Mouse (Mus musculus) mouse trophoblast stem cell (cell line): ENCODE data around the gene Ndufb4.
"Not testable (repeated sequence)": the region's sequence is repeated elsewhere in the genome, so short reads cannot be mapped to it uniquely, and the experiment has no call there.

Experiments
- in situ Hi-C, 2 experiments: fragments of 300-500 bp; cut with MseI, MboI; formaldehyde crosslinking; loops; 2 replicates in 1 of 2; 3 replicates in 1 of 2; pipeline ENCODE4 v1.15.1; 2025

Gene Ndufb4

DNA sequence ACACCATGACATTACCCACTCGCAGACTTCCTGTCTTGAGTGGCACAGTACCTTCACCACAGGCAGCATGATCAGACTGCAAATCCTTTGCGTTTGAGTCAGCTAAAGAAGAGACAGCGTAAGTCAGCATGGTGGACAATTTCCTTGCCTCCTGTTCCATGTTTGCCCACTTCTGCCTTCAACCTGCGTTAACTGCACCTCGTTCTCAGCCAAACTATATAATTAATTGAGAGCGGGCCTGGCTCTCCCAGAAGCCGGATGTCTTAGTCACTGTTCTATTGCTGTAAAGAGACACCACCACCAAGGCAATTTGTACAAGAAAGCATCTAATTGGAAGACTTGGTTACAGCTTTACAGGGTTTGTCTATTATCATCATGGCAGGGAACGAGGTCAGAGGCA is 26.6 kb upstream of the Ndufb4 start:
- in situ Hi-C loops, result loop anchor here (10.0 kb wide), 1 partner anchor 134 kb away; no protein-coding TSS in a partner anchor

DNA sequence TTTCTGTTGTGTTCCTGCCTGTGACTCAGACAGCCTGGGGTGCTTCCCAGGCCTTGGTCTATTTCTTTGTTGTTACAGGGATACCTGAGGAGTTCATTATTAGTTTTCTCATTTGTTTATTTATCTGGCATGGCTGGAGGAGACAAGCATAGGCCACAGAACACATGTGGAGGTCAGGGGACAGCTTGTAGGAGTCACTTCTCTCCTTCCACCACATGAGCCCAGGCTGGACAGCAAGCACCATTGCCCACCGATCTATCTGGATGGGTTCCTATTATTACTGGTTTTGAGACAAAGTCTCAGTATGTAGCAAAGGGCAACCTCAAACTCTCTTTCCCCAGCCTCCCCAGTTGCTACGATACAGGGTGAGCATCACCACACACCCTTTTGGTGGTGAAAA is 26.0 kb upstream of the Ndufb4 start:
- in situ Hi-C loops, result loop anchor here (10.0 kb wide), 1 partner anchor 135 kb away; no protein-coding TSS in a partner anchor

DNA sequence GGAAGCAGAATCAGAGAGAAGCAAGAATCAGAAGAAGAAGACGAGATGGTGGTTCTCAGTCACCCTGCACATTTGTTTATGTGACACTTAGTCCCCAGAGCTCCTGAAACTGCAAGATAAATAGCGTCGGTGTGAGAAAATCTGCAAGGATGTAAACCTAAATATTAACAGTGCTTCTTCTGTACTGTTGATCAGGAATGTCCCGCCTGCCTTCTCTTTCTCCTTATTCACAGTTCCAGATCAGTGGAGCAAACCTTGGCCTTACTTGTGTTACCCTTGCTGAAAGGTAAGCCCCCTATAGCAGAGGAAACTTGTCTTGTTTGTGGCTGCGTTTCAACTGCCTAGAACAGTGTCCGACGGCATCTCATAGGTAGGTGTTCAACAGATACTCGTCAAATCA is 23.3 kb upstream of the Ndufb4 start:
- in situ Hi-C loops, result no loop called here

DNA sequence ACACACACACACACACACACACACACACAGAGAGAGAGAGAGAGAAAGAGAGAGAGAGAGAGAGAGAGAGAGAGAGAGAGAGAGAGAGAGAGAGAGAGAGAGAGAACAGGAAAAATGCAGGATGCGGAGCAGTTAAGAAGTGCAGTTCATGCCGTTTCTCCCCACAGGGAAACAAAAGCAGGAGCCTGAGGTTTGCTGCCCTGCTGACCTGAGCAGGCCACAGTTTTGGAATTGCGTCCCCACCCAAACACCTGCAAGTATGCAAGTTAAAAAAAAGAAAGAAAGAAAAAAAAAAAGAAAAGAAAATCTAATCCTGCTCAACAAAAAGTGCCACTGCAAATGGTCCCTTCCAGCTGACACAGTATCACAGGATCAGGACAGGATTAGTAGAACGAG is 22.4 kb upstream of the Ndufb4 start:
- in situ Hi-C loops, result no loop called here

DNA sequence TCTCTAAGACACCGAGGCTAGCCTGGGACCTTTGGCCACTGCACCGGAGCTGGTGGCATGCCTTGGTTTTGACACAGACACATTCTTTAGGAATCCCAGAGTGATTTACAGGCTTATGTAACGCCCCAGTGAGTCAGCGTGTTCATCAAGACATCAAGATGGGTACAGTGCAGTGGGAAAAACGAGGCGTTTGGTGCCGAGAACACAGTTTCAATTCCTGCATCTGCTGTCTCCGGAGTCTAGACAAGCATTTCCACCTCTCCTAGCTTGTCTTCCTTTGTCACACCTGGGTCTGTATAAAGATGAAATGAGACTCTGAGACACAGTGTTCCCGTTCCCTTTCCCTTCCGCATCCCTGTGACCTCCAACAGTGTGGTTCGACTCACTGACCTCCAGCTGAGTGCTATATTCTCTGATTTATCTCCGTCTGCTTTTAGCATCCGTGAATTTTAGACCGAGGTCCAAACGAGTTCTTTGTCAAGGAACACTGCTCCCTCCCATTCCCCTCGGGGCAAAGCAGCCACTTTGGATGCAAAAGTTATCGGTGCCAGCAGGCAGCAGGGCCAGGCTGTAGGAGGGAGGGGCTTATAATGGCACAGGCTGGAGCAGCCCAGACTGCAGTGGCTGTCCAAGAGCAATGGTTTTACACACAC is 21.9 kb upstream of the Ndufb4 start:
- in situ Hi-C loops, result no loop called here

DNA sequence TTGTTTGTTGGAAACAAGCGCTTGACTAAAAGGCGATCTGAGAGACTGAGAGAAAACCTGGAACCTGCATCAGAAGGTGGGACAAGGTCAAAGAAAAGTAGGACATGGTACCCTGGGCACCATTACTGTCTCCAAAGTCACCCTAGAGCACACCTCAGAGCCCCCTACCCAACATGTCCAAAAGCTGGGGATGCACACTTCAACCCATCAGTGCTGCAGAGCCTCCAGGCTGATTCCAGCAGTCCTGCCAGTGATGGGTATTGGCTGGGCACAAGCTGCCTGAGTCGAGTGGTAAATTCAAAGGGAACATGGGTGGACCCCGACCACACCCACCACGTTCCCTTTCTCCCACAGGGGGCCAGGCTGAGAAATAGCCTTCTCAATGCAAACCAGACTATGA is 21.1 kb upstream of the Ndufb4 start:
- in situ Hi-C loops, result no loop called here

DNA sequence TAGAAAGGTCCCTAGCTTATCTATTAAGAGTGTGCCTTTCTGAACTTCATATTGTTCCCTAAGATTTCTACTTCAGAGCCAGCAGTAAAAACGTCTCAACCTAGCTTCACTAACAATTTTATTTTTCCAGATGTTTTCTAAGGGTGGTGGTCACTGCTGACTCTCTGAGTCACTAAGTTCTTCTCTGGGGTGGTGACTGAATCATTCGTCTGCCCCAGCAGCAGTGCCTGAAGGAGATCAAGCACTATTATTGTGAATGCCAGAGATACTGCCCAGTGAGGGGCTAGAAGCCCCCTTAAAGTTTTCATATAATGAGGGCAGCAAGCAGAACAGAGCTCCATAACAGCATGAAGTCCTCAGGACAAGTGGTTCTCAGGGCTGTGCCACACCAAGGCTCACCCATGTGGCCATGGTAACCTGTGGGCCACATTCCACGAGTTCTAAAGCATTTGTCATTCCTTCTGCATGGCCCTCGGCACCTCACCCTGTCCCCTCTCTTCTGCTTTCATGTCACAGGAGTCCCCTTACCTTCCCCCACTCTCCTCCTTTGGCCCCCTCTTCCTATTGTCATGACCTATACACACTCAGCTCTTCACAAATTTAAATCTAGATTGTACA is 16.5 kb upstream of the Ndufb4 start:
- in situ Hi-C loops, result no loop called here

DNA sequence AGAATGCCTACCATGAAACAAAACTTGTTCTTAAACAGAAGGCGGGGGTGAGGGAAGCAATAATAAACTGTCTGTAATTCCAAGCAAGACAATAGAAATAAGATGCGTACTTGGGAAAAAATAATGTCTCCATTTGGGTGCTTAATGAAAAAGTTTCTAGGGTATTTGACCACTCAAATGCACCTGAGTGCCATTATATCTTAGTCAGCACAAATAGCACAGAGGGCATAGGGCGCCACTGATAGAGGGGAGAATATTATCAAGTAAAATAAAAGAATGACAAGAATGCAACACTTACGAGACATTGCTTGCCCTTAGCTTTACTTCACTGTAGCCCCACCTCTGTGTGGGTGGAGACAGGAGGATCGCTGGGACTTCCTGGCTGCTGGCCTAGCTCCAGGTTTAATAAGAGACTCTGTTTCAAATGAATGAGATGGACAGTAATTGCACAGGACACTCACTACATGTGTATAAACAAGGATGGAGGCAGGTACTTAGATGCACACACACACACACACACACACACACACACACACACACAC is 11.2 kb upstream of the Ndufb4 start:
- in situ Hi-C loops, result no loop called here

DNA sequence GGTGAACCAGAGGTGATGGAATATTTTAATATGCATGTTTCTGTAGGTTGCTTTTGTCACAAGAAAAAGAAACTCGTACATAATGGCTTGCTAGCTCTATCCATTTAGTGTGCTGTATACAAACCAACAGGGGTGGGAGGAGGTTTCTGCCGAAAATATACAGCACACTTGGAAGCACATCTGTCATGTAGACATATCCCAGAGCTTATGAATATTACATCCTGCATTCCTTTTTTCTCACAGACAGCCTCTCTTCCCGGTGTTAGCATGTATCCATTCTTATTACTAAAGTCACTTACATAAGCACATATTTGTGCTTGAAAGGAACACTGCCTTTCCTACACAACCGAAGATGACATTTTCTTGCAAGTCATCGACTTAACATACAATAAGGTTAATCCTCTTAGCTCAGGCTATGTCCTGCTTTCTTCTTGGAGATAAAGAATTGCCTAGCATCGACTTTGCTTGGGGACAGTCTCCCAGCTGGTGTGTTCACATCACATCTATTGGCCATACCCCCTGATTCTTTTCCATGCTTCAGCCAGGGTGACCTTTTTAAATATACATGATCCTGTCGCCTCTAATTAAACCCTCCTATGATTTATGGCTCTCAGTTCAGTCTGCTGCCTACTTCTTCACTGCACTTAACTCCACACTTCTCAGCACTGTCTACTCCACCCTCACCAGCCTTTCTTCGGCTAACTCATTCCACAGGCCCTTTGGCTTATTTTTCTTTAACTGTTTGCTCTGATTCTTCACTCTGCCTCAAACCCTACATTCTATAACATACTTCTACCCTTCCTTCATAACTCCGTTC is 9.6 kb upstream of the Ndufb4 start:
- in situ Hi-C loops, result no loop called here

DNA sequence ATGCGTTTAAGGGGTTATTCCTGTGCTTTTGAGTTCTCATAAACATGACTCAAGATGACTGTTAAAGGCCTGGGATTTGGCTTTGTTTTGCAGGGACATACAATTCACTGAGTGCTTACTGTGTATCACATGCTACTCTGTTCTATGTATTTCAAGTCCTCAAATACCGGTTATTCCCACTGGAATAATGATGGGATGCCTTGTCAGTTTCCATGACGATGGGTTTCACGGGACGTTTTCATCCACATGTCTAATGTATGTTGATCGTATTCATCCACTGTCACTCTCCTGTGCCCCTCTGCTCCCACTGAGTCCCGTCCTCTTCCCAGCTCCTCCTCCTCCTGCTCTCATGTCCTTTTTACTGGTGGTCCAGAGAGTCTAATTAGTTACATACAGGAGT is 2.5 kb upstream of the Ndufb4 start:
- in situ Hi-C loops, result no loop called here

DNA sequence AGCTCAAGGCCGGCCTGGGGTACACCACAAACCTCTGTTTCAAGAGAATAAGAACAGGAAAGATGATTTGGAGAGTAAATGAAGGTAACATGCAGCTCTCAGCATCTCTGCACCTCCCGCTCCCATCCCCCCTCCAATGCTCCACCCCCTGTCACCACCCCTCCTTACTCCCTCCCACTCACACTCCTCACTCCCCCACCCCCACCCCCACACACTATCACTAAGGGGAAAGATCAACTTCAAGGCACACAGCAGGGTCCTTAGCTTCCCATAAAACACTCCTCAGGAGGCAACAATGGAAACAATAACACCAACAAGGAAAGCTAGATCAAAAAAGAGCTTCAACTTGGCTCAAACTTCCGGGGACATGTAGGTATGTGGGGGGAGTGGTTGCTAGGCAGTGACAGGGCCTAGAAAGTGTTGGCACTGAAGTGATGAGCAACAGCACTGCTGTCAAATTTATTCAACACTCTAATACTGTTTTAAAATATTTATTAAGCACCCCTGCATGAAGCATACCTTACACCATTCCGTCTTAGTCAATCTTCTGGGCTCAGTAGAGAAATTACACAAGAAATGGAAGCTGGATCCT is 1.6 kb upstream of the Ndufb4 start:
- in situ Hi-C loops, result no loop called here

DNA sequence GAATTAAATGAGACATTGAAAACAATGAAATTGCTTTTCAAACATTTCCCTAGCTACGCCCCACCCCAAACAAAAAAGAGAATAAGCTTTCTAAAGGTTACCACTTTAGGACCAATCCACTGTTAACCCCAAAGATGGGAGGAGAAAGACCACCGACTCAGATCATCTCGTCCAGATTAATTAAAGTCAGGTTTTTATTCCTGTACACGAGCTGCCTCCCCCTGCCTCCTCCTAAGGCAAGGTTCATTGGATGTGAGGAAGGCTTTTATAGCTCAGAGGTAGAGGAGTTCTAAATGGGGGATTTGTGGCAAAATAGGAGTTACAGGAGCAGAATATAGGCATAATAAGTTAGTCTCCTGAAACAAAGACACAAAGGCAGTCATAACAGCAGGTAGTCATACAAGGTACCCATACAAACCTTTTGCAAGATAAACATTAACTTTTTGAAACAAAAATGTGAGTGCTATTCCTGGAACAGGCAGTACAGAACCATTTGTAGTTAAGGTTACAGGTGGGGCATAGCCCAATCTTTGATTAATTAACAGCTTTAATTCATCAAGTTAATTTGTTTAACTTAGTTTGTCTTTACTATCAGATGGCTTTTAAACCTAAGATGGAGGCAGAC is 690 bp upstream of the Ndufb4 start:
- in situ Hi-C loops, result no loop called here

DNA sequence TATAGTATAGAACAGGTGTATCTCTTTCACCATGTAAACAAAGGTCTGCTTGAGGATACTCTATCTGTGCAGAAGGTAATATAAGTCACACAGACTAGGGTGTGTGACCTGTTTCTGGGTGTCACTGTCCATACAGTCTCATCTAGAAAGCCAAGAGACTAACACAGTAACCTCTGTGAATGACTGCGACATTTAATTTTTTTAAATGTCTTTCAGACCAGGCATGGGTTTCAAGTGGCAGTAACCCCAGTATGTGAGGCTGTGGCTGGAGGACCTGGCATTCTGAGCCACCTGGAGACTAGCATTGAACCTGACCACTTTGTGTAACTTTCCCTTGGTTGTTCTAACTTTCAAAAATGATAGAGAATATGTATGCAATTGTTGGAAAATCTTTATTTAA is 1.2 kb downstream of the Ndufb4 start:
- in situ Hi-C loops, result no loop called here

DNA sequence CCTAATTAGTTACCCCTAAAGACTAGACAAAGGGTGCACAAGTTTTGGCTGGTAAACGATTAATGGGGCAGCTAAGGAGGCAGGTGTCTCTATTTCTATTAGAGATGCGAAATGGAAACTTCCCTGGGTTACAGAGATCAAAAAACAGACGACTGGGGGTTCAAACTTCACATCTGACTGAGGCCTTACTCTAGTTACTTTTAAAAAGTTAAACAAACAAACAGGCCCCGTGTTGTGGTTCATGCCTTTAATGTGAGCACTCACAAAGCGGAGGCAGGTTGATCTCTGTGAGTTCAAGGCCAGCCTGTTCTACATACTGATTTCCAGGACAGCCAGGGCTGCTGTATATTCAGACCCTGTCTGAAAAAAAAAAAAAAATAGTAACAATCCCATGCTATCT is 1.6 kb downstream of the Ndufb4 start:
- in situ Hi-C loops, result no loop called here

DNA sequence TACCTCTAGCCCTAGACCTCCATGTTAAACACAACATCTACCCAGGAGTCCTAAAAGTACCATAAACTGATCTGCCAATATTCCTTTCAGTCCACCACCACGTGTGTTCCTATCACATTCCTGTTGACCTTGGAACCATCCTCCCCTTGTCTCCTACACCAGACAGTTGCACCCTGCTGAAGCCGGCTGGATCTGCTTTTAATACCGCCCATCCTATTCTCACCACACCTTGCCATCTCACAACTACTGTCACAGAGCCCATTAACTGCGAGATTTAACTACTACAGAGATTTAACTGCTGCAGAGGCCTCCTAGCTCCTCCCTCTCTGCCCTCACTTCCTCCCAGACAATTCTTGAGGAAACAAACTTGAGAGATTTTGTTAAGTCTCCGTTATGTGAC is 2.8 kb downstream of the Ndufb4 start:
- in situ Hi-C loops, result no loop called here

DNA sequence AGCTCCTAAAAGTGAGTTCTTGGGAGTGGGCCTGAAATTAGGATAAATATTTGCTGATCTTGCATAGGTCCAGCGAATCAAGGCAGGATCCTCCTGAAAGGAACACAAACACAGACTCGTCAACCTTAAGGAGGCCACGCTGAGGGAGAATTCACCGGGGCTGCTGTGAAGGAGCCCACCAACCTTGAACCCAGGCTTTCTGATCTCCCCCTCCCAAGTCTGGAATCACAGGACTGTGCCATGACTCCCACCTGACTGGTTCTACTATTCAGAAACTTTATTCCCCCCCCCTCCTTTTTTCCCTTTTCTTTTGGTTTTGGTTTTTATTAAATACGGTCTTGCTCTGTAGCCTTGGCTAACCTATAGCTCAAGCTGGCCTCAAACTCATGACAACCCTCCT is 5.2 kb downstream of the Ndufb4 start:
- in situ Hi-C loops, result no loop called here

DNA sequence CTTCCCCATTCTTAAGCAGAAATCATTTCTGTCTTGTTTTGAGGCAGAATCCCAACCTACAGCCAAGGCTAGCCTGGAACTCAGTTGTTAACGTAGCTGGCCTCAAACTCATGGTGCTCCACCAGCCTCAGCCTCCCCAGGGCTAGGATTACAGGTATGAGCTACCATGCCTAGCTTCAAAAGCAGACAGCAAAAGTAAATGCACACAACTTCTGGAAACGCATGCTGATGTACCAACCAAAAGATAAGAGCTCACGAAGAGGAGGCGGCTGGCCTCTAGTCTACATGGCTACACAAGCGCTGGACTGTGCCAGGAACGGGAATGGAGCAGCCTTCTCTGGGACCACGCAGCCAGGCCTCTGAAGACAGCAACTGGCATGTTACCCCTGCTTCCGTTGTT is 6.3 kb downstream of the Ndufb4 start:
- in situ Hi-C loops, result no loop called here

DNA sequence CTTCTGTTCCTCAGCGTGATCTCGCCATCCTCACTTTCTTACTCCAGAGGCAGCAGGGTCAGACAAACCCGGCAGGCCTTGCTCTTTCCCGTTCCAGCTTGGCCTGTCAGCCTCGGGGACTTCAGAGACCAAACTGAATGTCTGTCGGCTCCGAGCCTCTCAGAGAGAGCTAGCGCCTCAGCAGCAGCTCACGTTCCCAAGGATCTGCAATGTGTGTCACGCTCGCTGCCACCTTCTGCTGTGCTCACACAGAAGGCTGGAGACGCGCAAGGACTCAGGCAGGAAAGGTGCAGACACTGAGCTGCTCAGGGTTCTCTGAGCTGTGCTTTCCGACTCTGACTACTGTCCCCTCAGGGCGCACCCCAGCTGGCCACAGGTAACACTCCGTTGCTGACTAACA is 7.2 kb downstream of the Ndufb4 start:
- in situ Hi-C loops, result no loop called here

DNA sequence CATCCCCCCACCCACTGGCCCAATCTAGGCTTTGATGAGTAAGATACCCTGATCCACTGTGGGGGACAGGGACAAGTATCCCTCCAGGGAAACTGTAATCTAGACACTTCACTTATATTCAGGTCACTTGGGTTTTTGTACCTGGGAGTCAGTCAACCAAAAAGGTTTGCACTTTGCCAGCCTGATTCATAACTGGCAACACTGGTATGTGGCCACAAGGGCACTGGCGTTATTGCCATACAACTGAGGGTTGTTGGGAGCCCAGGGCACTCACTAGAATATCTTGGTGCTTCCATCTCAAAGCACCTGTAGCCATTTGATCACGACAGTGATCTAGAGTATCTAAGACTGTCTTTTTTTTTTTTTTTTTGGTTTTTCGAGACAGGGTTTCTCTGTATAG is 8.5 kb downstream of the Ndufb4 start:
- in situ Hi-C loops, result no loop called here

DNA sequence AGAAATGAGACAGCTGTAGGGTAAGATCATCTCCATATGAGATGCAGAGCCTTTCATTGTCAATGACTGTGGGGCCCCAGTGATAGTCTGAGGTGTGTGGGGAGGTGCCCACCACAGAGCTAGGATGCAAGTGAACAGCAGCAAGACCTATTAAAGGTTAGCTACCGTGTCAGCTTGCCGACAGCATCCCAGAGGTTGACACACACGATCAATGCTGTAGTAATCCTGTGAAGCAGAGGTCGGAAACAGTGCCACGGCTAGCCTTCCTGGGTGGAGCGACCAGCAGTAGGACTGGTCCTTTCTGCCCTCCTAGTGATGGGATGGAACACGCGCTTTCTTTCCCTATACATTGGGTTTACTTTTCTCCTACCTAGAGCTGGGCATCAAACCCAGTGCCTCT is 9.0 kb downstream of the Ndufb4 start:
- in situ Hi-C loops, result no loop called here

DNA sequence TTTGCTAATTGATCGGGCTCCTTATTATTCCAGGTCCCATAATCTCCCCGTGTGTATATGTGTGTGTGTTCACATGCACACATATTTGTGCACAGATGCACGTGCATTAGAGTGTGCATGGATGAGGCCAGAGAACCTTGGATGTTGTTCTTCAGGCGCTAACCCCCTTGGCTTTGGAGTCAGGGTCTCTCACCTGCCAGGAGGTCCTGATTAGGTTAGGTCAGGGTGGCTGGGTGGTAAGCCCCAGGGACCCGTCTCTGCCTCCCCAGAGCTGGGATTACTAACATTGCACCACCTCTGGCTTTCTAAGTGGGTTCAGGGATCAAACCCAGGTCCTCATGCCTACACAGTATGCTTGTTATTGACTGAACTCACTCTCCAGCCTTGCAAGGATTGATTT is 9.8 kb downstream of the Ndufb4 start:
- in situ Hi-C loops, result no loop called here

DNA sequence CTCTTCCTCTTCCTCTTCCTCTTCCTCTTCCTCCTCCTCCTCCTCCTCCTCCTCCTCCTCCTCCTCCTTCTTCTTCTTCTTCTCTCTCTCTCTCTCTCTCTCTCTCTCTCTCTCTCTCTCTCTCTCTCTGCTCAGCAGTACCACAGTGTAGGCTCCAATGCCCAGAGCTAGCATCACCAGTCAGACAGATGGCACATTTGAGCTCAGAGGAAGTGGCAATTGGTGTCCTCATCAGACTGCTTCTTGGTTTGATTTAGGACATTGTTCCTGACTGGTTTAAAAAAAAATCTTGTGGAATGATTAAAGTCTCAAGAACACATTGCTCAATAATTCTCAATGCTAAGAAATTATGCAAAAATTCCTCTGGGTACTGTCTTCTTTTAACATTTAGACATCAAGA is 13.7 kb downstream of the Ndufb4 start:
- in situ Hi-C loops, result not testable (repeated sequence)
